Comparison of ENCODE assay signal across 21 mouse cellular contexts in genomic region chr10:38010452-38010851, GRCm38 (mm10).
DNase-seq lines count a peak whose midpoint lies in the region; ATAC-seq and TF ChIP-seq lines count a peak whose summit lies in the region.
"Had no signal": no experiment of that assay in that cellular context is flagged by ENCODE, and none has a peak within 500 bp of the region (broad histone marks: within the 10 kb centered on the region; RNA-seq: fewer than 3 reads in every experiment).

No protein-coding gene starts in this region.

- no peaks in the 10 kb centered on the region for H3K4me1 ChIP-seq in forebrain, embryonic 13.5 days
- H3K4me1 ChIP-seq in forebrain, embryonic 12.5 days: no peaks in the 10 kb centered on the region
- no peaks in the 10 kb centered on the region for H3K4me1 ChIP-seq in lung, embryonic 14.5 days (ENCODE audit: insufficient read depth)
- no peaks in the 10 kb centered on the region for H3K4me1 ChIP-seq in forebrain, postnatal 0 days (ENCODE audit: insufficient read depth)
- H3K4me1 ChIP-seq: embryonic facial prominence, embryonic 13.5 days; heart, embryonic 12.5 days; hindbrain, embryonic 10.5 days; hindbrain, embryonic 15.5 days had no signal

- peak; percentile 89 for DNase-seq in lung, embryonic 14.5 days
- no peak for DNase-seq in lung, postnatal 10 days
- DNase-seq in NIH3T3 (ENCODE audit: low read depth): peak; percentile 57
- peak; percentile 50 for DNase-seq in forebrain, postnatal 0 days
- DNase-seq in left cerebral cortex, postnatal 4 days: no peak
- DNase-seq: adrenal gland, adult 2 months; adrenal gland, postnatal 25 days; cerebellum, adult 11 months; cerebellum, adult 9-10 months; cerebellum, postnatal 25 days; gastrocnemius, adult 2 months; gastrocnemius, postnatal 25 days had no signal

- no peaks in the 10 kb centered on the region for H3K36me3 ChIP-seq in forebrain, embryonic 13.5 days (ENCODE audit: poor library complexity, severe bottlenecking)
- H3K36me3 ChIP-seq in forebrain, embryonic 12.5 days (replicated peaks): no peaks in the 10 kb centered on the region
- H3K36me3 ChIP-seq in lung, embryonic 14.5 days (ENCODE audit: insufficient read depth): no peaks in the 10 kb centered on the region
- no peaks in the 10 kb centered on the region for H3K36me3 ChIP-seq in forebrain, postnatal 0 days (ENCODE audit: insufficient read depth)
- H3K36me3 ChIP-seq: embryonic facial prominence, embryonic 13.5 days; heart, embryonic 12.5 days; hindbrain, embryonic 10.5 days; hindbrain, embryonic 15.5 days had no signal

- H3K9me3 ChIP-seq in forebrain, embryonic 13.5 days (replicated peaks): no peaks in the 10 kb centered on the region
- no peaks in the 10 kb centered on the region for H3K9me3 ChIP-seq in forebrain, embryonic 12.5 days
- H3K9me3 ChIP-seq in lung, embryonic 14.5 days (ENCODE audit: low read depth, low read length): no peaks in the 10 kb centered on the region
- H3K9me3 ChIP-seq in forebrain, postnatal 0 days (ENCODE audit: low read length): no peaks in the 10 kb centered on the region
- H3K9me3 ChIP-seq: embryonic facial prominence, embryonic 13.5 days; heart, embryonic 12.5 days; hindbrain, embryonic 10.5 days; hindbrain, embryonic 15.5 days had no signal

- H3K27me3 ChIP-seq in forebrain, embryonic 13.5 days: no peaks in the 10 kb centered on the region
- H3K27me3 ChIP-seq in forebrain, embryonic 12.5 days: no peaks in the 10 kb centered on the region
- no peaks in the 10 kb centered on the region for H3K27me3 ChIP-seq in lung, embryonic 14.5 days (ENCODE audit: insufficient read depth, low read length)
- H3K27me3 ChIP-seq in forebrain, postnatal 0 days (ENCODE audit: insufficient read depth, low read length): no peaks in the 10 kb centered on the region
- H3K27me3 ChIP-seq: CH12.LX; embryonic facial prominence, embryonic 13.5 days; heart, embryonic 12.5 days; hindbrain, embryonic 15.5 days had no signal

- no peak overlapping the region for H3K27ac ChIP-seq in forebrain, embryonic 13.5 days
- H3K27ac ChIP-seq in forebrain, embryonic 12.5 days: no peak overlapping the region
- no peak overlapping the region for H3K27ac ChIP-seq in lung, embryonic 14.5 days (ENCODE audit: low read depth)
- no peak overlapping the region for H3K27ac ChIP-seq in forebrain, postnatal 0 days (ENCODE audit: low read depth, low read length)
- H3K27ac ChIP-seq: embryonic facial prominence, embryonic 13.5 days; gastrocnemius, adult 2 months; hindbrain, embryonic 10.5 days; hindbrain, embryonic 15.5 days had no signal

- no peak overlapping the region for H3K4me2 ChIP-seq in forebrain, embryonic 13.5 days
- no peak overlapping the region for H3K4me2 ChIP-seq in forebrain, embryonic 12.5 days
- no peak overlapping the region for H3K4me2 ChIP-seq in lung, embryonic 14.5 days
- H3K4me2 ChIP-seq in forebrain, postnatal 0 days (ENCODE audit: low read depth): no peak overlapping the region
- H3K4me2 ChIP-seq: embryonic facial prominence, embryonic 13.5 days; heart, embryonic 12.5 days; hindbrain, embryonic 15.5 days had no signal

- no peak overlapping the region for H3K9ac ChIP-seq in forebrain, embryonic 13.5 days
- H3K9ac ChIP-seq in forebrain, embryonic 12.5 days: no peak overlapping the region
- H3K9ac ChIP-seq in lung, embryonic 14.5 days: no peak overlapping the region
- H3K9ac ChIP-seq in forebrain, postnatal 0 days: no peak overlapping the region
- H3K9ac ChIP-seq: embryonic facial prominence, embryonic 13.5 days; heart, embryonic 12.5 days; hindbrain, embryonic 15.5 days had no signal

- 61% methylated on average over 2 of the region's 2 CpGs for WGBS in forebrain, embryonic 13.5 days
- 86% methylated on average over 2 of the region's 2 CpGs for WGBS in forebrain, embryonic 12.5 days
- WGBS in lung, embryonic 14.5 days: 34% methylated on average over 2 of the region's 2 CpGs
- WGBS in forebrain, postnatal 0 days: 30% methylated on average over 2 of the region's 2 CpGs

- intact Hi-C loops in left cerebral cortex, postnatal 4 days (cut with DNase I): no loop called here

- H3K4me3 ChIP-seq in forebrain, embryonic 13.5 days: no peak overlapping the region
- no peak overlapping the region for H3K4me3 ChIP-seq in forebrain, embryonic 12.5 days (replicated peaks)
- no peak overlapping the region for H3K4me3 ChIP-seq in lung, embryonic 14.5 days (ENCODE audit: low read depth, low read length)
- no peak overlapping the region for H3K4me3 ChIP-seq in forebrain, postnatal 0 days (ENCODE audit: low read depth, low read length)
- H3K4me3 ChIP-seq: embryonic facial prominence, embryonic 13.5 days; erythroblast, embryonic 14.5 days; gastrocnemius, adult 2 months; heart, embryonic 12.5 days; hindbrain, embryonic 10.5 days; hindbrain, embryonic 15.5 days had no signal

- ATAC-seq in forebrain, embryonic 13.5 days: peak; percentile 70; the same call in 1 of the 2 replicates
- ATAC-seq in forebrain, embryonic 12.5 days (ENCODE audit: low FRiP score): no peak
- ATAC-seq in lung, embryonic 14.5 days (ENCODE audit: insufficient read depth): peak; percentile 82
- ATAC-seq in forebrain, postnatal 0 days: peak; percentile 83
- ATAC-seq: intestine, embryonic 16.5 days had no signal

- TF ChIP-seq CTCF in lung, embryonic 14.5 days (IDR thresholded peaks at IDR 0.05; ENCODE audit: low read depth): no peak
- no peak for TF ChIP-seq CTCF in forebrain, postnatal 0 days (IDR thresholded peaks at IDR 0.05; ENCODE audit: low read depth)

Comparison
In these comparisons a context has a peak if more than half of its experiments do, and no peak if none do; other contexts are left out.
1. DNase-seq: peak in lung, embryonic 14.5 days (single experiment), NIH3T3 (single experiment) and forebrain, postnatal 0 days (single experiment); none in lung, postnatal 10 days (single experiment) and left cerebral cortex, postnatal 4 days (single experiment).